Mouse (Mus musculus) bone marrow, adult 2 months (tissue): ENCODE measurements around the gene Ranbp9.

Experiments used
- CTCF ChIP-seq: fragments of 200-500 bp; IDR thresholded peaks from 2 replicates; pipeline ENCODE4 v1.5.1; 2011; ENCODE audit warnings: low read length, control low read depth; ENCODE audit not compliant: control insufficient read depth, insufficient read depth
- POLR2A ChIP-seq: fragments of 200-500 bp; IDR thresholded peaks from 2 replicates; pipeline ENCODE4 v1.6.1; 2011; ENCODE audit warnings: low read depth, mild to moderate bottlenecking, control low read depth, low read length, borderline replicate concordance; ENCODE audit not compliant: control insufficient read depth

GRCm38 (mm10) chr13:43360534-43360933, 120.5 kb downstream of the Ranbp9 start:
- TF ChIP-seq CTCF: no peak
- no peak for TF ChIP-seq POLR2A
